Mouse (Mus musculus) stomach, embryonic 15.5 days (tissue): ENCODE results near the gene Slc46a2. TPM values are rescaled to one million over a fixed set of nuclear protein-coding genes. Genes with fewer than 3 reads are reported as not detected.

Source experiments
- ATAC-seq: fragments of 200-750 bp; cut with Nextera tagmentation; 2 replicates; pipeline ENCODE4 v1.8.0; 2017; ENCODE audit warnings: low read depth, moderate number of reproducible peaks, moderate TSS enrichment; ENCODE audit not compliant: insufficient read depth, low FRiP score
- H3K27ac ChIP-seq: fragments of 300-500 bp; sonication (generic); 2 replicates; pipeline ENCODE4 v1.5.1; 2015; ENCODE audit warnings: mild to moderate bottlenecking, inconsistent platforms
- H3K27me3 ChIP-seq: fragments of 300-500 bp; sonication (generic); replicated peaks from 2 replicates; pipeline ENCODE4 v1.6.1; 2015; ENCODE audit warnings: inconsistent platforms
- H3K36me3 ChIP-seq: fragments of 300-500 bp; sonication (generic); 2 replicates; pipeline ENCODE4 v1.6.1; 2015; ENCODE audit warnings: inconsistent platforms
- H3K4me1 ChIP-seq: fragments of 300-500 bp; sonication (generic); 2 replicates; pipeline ENCODE4 v1.6.1; 2015; ENCODE audit warnings: inconsistent platforms
- H3K4me2 ChIP-seq: fragments of 300-500 bp; sonication (generic); 2 replicates; pipeline ENCODE4 v1.6.1; 2015; ENCODE audit warnings: mild to moderate bottlenecking, inconsistent platforms
- H3K4me3 ChIP-seq: fragments of 300-500 bp; sonication (generic); replicated peaks from 2 replicates; pipeline ENCODE4 v1.5.1; 2015; ENCODE audit warnings: inconsistent platforms
- H3K9ac ChIP-seq: fragments of 300-500 bp; sonication (generic); 2 replicates; pipeline ENCODE4 v1.6.1; 2015; ENCODE audit warnings: inconsistent platforms
- H3K9me3 ChIP-seq: fragments of 300-500 bp; sonication (generic); 2 replicates; pipeline ENCODE4 v1.6.1; 2016; ENCODE audit warnings: inconsistent platforms
- WGBS: fragments of 180-500 bp; shearing (Covaris S2); methylation state at CpG from one replicate; pipeline ENCODE4 v1.1.7; 2015; 5-methylcytosine and 5-hydroxymethylcytosine counted together
- polyA plus RNA-seq: library from polyadenylated mRNA; unstranded; fragments of >200 nt; fragmentation: Nextera tagmentation; extraction: Ambion mirVana; gene quantifications from 2 replicates; pipeline ENCODE4 v1.2.1, GENCODE M21; 2015

Gene Slc46a2
- polyA plus RNA-seq, 1 experiment from 2014 or later: 0.10 TPM

DNA sequence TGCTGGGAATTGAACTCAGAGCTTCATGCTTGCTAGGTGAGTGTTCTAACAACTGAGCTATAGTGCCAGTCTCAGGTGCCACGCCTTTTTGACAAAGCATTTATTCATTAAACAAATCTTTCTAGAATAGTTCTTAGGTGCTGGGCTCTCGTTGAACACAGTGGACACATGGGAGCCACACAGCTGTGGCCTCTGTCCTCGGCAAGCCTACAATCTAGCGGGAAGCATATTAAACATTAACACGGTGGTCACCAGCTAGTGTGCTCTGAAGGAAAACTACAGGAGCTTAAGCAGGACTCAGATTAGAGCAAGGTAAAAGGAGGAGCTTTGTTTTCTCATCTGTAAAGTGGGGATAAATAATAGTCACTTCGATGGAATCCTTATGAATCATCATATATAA, 7.8 kb downstream of the Slc46a2 start:
- 72% methylated on average over 6 of the region's 6 CpGs for WGBS
- no peaks in the 10 kb centered on the region for H3K36me3 ChIP-seq
- H3K27me3 ChIP-seq: no peaks in the 10 kb centered on the region
- no peaks in the 10 kb centered on the region for H3K4me1 ChIP-seq
- no peaks in the 10 kb centered on the region for H3K9me3 ChIP-seq
- H3K27ac ChIP-seq: no peak overlapping the region
- ATAC-seq: no peak; the same call in 1 of the 2 replicates
- H3K9ac ChIP-seq: no peak overlapping the region
- H3K4me2 ChIP-seq: no peak overlapping the region
- H3K4me3 ChIP-seq: no peak overlapping the region

DNA sequence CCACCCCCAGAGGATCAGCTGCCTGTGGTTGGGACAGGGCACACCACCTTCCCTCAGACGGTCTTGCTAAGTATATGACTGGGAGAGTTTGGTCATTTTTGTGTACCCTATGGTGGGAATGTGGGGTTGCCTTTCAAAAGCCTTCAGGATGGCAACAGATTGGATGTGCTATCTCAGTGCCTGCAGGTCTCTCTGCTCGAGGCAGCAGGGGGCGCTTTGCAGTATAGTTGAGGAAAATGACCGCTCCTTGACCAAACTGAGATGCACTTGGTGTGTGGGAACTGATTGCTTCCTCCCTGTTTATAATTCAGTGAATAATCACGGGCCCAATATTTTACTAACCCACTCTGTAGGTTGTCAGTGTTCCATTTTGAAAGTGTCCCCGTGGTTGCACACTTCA, 12.3 kb downstream of the Slc46a2 start:
- Histone ChIP-seq H3K4me1 (peaks cover 4% of the 10 kb centered on the region; the same call in 1 of the 2 replicates), H3K4me3 (no peak overlapping the region), H3K9me3 (no peaks in the 10 kb centered on the region), H3K27ac (no peak overlapping the region), H3K36me3 (peaks cover 4% of the 10 kb centered on the region; the same call in 1 of the 2 replicates), H3K27me3 (no peaks in the 10 kb centered on the region), H3K4me2 (no peak overlapping the region), H3K9ac (no peak overlapping the region)
- 63% methylated on average over 6 of the region's 6 CpGs for WGBS
- ATAC-seq: no peak

DNA sequence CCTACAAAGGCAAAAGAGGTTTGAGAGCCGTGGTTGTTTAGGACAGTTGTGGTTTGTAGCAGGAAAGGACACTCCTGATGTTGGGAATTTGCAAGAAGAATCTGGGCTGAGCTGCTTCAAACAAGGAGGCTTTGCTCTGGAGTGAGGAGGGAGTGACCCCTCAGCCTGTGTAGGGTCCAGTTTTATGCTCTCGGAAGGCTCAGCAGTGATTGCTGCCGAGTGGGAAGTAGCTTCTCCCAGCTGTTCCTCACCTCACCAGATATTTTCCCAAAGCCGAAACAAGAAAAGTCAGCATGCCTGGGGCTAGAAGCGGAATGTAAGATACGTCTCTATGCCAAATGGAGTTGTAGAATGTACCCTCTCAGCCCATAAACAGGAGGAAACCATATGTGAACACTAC, 13.0 kb downstream of the Slc46a2 start:
- WGBS: 89% methylated on average over 6 of the region's 6 CpGs
- H3K36me3 ChIP-seq: peaks cover 4% of the 10 kb centered on the region; the same call in 1 of the 2 replicates
- no peak overlapping the region for H3K9ac ChIP-seq
- no peak for ATAC-seq
- H3K4me3 ChIP-seq: no peak overlapping the region
- H3K27ac ChIP-seq: no peak overlapping the region
- H3K9me3 ChIP-seq: no peaks in the 10 kb centered on the region
- H3K27me3 ChIP-seq: no peaks in the 10 kb centered on the region
- H3K4me1 ChIP-seq: peaks cover 5% of the 10 kb centered on the region; the same call in 1 of the 2 replicates
- H3K4me2 ChIP-seq: no peak overlapping the region

- Histone ChIP-seq H3K4me1 (peaks cover 5% of the 10 kb centered on the region; the same call in 1 of the 2 replicates), H3K27ac (0 out of 2 replicates have a peak overlapping the region, but pooled peaks have one; percentile 54)
Observed at GRCm38 (mm10) chr4:59898521-59898919, 16.3 kb downstream of the Slc46a2 start.

DNA sequence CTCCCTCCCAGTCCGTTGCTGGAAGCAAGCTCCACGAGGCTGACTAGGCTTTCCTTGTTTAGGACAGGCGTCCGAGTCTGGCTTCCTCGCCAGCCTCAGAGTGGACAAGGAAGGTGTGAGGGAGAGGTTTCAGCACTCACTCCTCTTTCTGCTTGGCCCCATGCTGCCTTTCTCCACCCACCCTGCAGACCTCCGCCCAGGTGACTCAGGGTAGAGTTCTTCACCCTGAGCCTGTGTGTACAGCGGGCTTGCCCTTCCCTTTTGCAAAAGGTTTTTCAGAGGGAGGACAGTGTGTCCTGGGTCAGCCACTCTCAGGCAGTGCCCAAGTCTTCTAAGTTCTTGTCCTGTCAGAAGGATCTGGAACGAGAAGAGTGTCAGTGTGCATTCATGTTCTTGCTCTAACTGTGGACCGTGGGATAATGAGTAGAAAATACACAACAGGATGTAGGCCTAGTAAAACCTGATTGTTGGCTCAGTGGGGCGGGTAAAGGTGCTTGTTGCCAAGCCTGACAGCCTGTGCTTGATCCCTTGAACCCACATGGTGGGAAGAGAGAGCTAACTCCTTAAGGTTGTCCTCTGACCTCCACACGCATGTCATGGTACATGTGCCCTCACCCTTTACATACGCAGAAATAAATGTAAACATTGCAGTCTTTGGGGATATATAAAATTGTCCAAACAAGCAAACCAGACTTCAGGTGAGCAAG, 16.9 kb downstream of the Slc46a2 start:
- Histone ChIP-seq H3K27me3 (no peaks in the 10 kb centered on the region), H3K4me3 (no peak overlapping the region), H3K36me3 (peaks cover 8% of the 10 kb centered on the region; the same call in 1 of the 2 replicates), H3K27ac (peak overlapping the region; percentile 54), H3K9ac (no peak overlapping the region), H3K4me1 (peaks cover 5% of the 10 kb centered on the region; the same call in 1 of the 2 replicates), H3K4me2 (no peak overlapping the region), H3K9me3 (no peaks in the 10 kb centered on the region)
- 0 out of 2 replicates have a peak, but pooled peaks have one; percentile 41 for ATAC-seq
- 68% methylated on average over 12 of the region's 12 CpGs for WGBS

More at GRCm38 (mm10) chr4:59898521-59898919, 16.3 kb downstream of the Slc46a2 start:
- no peak overlapping the region for H3K4me3 ChIP-seq
- H3K27me3 ChIP-seq: no peaks in the 10 kb centered on the region
- peaks cover 8% of the 10 kb centered on the region; the same call in 1 of the 2 replicates for H3K36me3 ChIP-seq
- no peaks in the 10 kb centered on the region for H3K9me3 ChIP-seq
- WGBS: 66% methylated on average over 9 of the region's 9 CpGs
- no peak overlapping the region for H3K4me2 ChIP-seq
- H3K9ac ChIP-seq: no peak overlapping the region
- ATAC-seq: peak; percentile 15; the same call in 1 of the 2 replicates

DNA sequence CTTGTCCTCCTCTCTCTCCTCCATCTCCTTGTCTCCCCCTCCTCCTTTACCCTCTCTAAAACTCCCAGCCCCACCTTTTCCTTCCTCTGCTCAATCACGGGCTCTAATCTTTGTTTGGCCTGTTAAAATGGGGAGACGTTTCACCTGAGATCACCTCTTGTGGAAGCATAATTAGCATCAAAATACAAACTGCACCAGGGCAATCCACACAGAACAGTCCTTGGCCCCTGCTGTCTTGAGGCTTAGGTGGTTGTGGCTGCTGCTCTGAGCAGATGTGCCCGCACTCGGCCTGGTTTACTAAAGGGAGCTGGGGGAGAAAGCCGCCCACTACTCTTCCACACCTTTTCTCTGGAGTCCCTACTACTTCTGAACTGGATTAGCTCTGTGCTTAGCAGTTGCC, 18.9 kb downstream of the Slc46a2 start:
- ATAC-seq: no peak
- H3K36me3 ChIP-seq: peaks cover 8% of the 10 kb centered on the region; the same call in 1 of the 2 replicates
- WGBS: 72% methylated on average over 5 of the region's 5 CpGs
- no peak overlapping the region for H3K4me3 ChIP-seq
- peaks cover 5% of the 10 kb centered on the region; the same call in 1 of the 2 replicates for H3K4me1 ChIP-seq
- no peak overlapping the region for H3K9ac ChIP-seq
- H3K9me3 ChIP-seq: no peaks in the 10 kb centered on the region
- no peaks in the 10 kb centered on the region for H3K27me3 ChIP-seq
- no peak overlapping the region for H3K27ac ChIP-seq
- H3K4me2 ChIP-seq: no peak overlapping the region

DNA sequence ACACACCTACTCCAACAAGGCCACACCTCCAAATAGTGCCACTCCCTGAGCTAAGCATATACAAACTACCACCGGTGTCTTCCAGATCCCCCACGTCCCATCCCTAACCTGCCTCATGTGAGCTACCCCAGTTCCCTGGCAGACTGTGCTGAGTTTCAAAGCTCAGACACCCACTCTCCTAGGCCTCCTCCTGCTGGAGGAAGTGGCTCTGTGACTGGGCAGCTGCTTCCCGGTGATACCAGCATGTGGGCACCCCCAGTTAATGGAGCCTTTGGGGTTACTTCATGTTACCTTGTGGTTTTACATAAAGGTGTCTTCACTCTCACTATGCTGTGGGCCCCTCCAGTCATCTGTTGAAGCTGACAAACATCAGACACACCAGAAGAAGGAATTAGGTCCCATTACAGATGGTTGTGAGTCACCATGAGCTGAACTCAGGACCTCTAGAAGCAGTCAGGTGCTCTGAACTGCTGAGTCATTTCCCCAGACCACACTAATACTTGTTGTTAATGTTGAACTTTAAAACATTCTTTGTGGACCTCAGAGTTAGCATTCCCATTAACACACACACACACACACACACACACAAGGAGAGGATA, 19.8 kb downstream of the Slc46a2 start:
- peaks cover 8% of the 10 kb centered on the region; the same call in 1 of the 2 replicates for H3K36me3 ChIP-seq
- 86% methylated on average over 3 of the region's 3 CpGs for WGBS
- no peak overlapping the region for H3K27ac ChIP-seq
- H3K4me3 ChIP-seq: no peak overlapping the region
- no peaks in the 10 kb centered on the region for H3K9me3 ChIP-seq
- no peak overlapping the region for H3K9ac ChIP-seq
- no peak overlapping the region for H3K4me2 ChIP-seq
- H3K4me1 ChIP-seq: peaks cover 5% of the 10 kb centered on the region; the same call in 1 of the 2 replicates
- ATAC-seq: no peak
- no peaks in the 10 kb centered on the region for H3K27me3 ChIP-seq

DNA sequence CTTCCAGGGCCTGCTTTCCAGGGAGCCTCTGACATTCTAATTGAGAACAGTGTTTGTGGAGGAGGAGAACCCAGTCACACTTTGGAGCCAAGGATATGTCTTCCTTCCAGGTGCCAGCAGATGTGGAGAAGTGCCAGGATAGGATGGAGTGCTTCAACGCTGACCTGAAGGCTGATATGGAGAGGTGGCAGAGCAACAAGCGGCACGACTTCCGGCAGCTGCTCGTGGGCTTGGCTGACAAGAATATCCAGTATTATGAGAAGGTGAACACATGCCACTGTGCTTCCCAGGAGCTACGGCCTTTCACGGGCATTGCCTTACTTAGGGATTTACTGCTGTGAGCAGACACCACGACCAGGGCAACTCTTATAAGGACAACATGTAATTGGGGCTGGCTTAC, 20.4 kb downstream of the Slc46a2 start:
- 88% methylated on average over 8 of the region's 8 CpGs for WGBS
- ATAC-seq: no peak

GRCm38 (mm10) chr4:59892731-59893130, 22.1 kb downstream of the Slc46a2 start:
- no peaks in the 10 kb centered on the region for H3K27me3 ChIP-seq
- 89% methylated on average over 5 of the region's 5 CpGs for WGBS
- ATAC-seq: no peak
- H3K27ac ChIP-seq: no peak overlapping the region
- no peak overlapping the region for H3K9ac ChIP-seq
- no peak overlapping the region for H3K4me3 ChIP-seq
- H3K9me3 ChIP-seq: no peaks in the 10 kb centered on the region
- peaks cover 4% of the 10 kb centered on the region; the same call in 1 of the 2 replicates for H3K36me3 ChIP-seq
- H3K4me2 ChIP-seq: no peak overlapping the region
- peaks cover 3% of the 10 kb centered on the region; the same call in 1 of the 2 replicates for H3K4me1 ChIP-seq

More for the DNA sequence above, 20.4 kb downstream of the Slc46a2 start:
- Histone ChIP-seq H3K4me2 (no peak overlapping the region), H3K4me3 (no peak overlapping the region), H3K36me3 (peaks cover 8% of the 10 kb centered on the region; the same call in 1 of the 2 replicates), H3K9ac (no peak overlapping the region), H3K27ac (no peak overlapping the region), H3K27me3 (no peaks in the 10 kb centered on the region), H3K9me3 (no peaks in the 10 kb centered on the region), H3K4me1 (peaks cover 5% of the 10 kb centered on the region; the same call in 1 of the 2 replicates)

- no peak overlapping the region for H3K4me3 ChIP-seq
- H3K27me3 ChIP-seq: no peaks in the 10 kb centered on the region
- peaks cover 4% of the 10 kb centered on the region; the same call in 1 of the 2 replicates for H3K36me3 ChIP-seq
- H3K27ac ChIP-seq: no peak overlapping the region
- WGBS: 88% methylated on average over 10 of the region's 10 CpGs
- ATAC-seq: no peak
- H3K9ac ChIP-seq: no peak overlapping the region
- H3K4me1 ChIP-seq: no peaks in the 10 kb centered on the region
- H3K4me2 ChIP-seq: no peak overlapping the region
- no peaks in the 10 kb centered on the region for H3K9me3 ChIP-seq
Observed at GRCm38 (mm10) chr4:59891723-59892416, 23.0 kb downstream of the Slc46a2 start.

DNA sequence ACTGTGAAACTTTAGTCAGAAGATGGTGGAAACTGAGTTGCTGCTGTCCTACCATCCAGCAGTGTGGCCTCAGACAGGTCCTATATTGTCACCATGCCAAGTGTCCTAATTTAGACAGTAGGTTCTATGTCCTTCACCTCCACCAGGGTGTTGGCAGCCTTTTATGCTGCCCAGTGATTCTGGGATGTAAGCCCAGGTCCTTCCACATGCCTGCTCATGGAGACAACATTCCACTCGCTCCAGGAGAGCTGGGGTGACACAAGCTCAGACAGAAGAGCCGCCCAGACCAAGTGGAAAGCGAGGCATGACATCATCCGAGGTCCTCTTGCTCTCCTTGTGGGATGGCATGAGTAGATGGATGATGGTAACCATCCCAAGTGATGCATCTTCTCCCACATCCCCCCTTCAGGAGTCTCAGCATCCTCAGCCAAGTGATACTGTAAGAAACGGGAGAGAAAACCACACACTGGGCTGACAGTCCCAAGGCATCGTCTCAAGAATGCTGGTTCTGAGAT, 24.7 kb downstream of the Slc46a2 start:
- ATAC-seq: no peak
- no peak overlapping the region for H3K27ac ChIP-seq
- H3K9ac ChIP-seq: no peak overlapping the region
- H3K27me3 ChIP-seq: no peaks in the 10 kb centered on the region
- H3K4me2 ChIP-seq: no peak overlapping the region
- H3K4me1 ChIP-seq: no peaks in the 10 kb centered on the region
- peaks cover 4% of the 10 kb centered on the region; the same call in 1 of the 2 replicates for H3K36me3 ChIP-seq
- WGBS: 82% methylated on average over 6 of the region's 6 CpGs
- no peaks in the 10 kb centered on the region for H3K9me3 ChIP-seq
- H3K4me3 ChIP-seq: no peak overlapping the region
